Mouse (Mus musculus) cerebellum, adult 2 months (tissue): ENCODE data around the gene Igf1r. TPM values are rescaled to one million over a fixed set of nuclear protein-coding genes. Genes with fewer than 3 reads are reported as not detected.

Experiments used
- DNase-seq, 2 experiments: peaks; one replicate each; pipeline ENCODE4 v3.0.0; 2021
- H3K27ac ChIP-seq: fragments of 200-500 bp; 2 replicates; pipeline ENCODE4 v1.5.1; 2012; ENCODE audit warnings: low read length, control low read depth, inconsistent platforms; ENCODE audit not compliant: insufficient read depth
- H3K27me3 ChIP-seq: fragments of 200-500 bp; 2 replicates; pipeline ENCODE4 v1.6.1; 2012; ENCODE audit warnings: inconsistent platforms, mild to moderate bottlenecking, low read length, moderate library complexity; ENCODE audit not compliant: control insufficient read depth, insufficient read depth
- H3K4me1 ChIP-seq: fragments of 200-500 bp; 2 replicates; pipeline ENCODE4 v1.6.1; 2011; ENCODE audit warnings: low read length; ENCODE audit not compliant: control insufficient read depth, insufficient read depth
- H3K4me3 ChIP-seq: fragments of 200-500 bp; replicated peaks from 2 replicates; pipeline ENCODE3; 2011; ENCODE audit warnings: mild to moderate bottlenecking, low read depth, low read length, control low read depth; ENCODE audit not compliant: insufficient read depth
- CTCF ChIP-seq: fragments of 200-500 bp; IDR thresholded peaks from 2 replicates; pipeline ENCODE4 v1.5.1; 2011; ENCODE audit warnings: low read depth, mild to moderate bottlenecking, control low read depth, low read length, moderate library complexity, borderline replicate concordance; ENCODE audit not compliant: insufficient read depth
- POLR2A ChIP-seq: fragments of 200-500 bp; IDR thresholded peaks from 2 replicates; pipeline ENCODE4 v1.6.1; 2011; ENCODE audit warnings: low read length, control low read depth, borderline replicate concordance; ENCODE audit not compliant: insufficient read depth
- whole genome bisulfite sequencing: fragments of 180-500 bp; shearing (Covaris S2); methylation state at CpG from one replicate; pipeline ENCODE4 v1.1.7; 2018; 5-methylcytosine and 5-hydroxymethylcytosine counted together
- polyA plus RNA-seq: library from polyadenylated mRNA; depleted of rRNA; stranded (reverse); fragments of >200 nt; gene quantifications from 2 replicates; pipeline ENCODE4 v1.2.3, GENCODE M21; 2012

The Igf1r gene
- polyA plus RNA-seq, 1 experiment = 20.5 TPM

DNA sequence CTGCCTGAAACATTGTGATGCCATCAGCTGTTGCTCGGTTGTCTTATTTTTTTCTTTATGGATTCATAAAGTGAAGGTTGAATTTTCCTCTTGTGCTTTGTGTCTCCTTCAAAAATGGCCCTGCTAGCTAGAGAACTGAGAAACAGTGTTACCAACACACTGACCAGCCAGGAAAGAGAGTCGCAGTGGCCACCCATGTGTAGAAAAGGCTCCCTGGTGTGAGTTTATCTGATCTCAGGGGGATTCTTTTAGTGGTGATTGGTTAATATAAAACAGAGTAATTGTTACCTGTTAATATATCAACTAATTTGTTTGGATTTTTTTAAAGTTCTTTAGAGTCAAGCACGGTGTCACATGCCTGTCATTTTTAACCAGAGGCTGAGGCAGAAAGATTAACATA lies 33.2 kb upstream of the Igf1r start:
- TF ChIP-seq POLR2A (no peak), CTCF (no peak)
- Histone ChIP-seq H3K4me3 (no peak overlapping the region), H3K27me3 (no peaks in the 10 kb centered on the region; the same call in 1 of the 2 replicates), H3K4me1 (no peaks in the 10 kb centered on the region; the same call in 1 of the 2 replicates), H3K27ac (no peak overlapping the region)
- DNase-seq = no peak
- 69% methylated on average over 3 of the region's 3 CpGs for WGBS

GRCm38 (mm10) chr7:67924215-67924614 lies 28.4 kb upstream of the Igf1r start:
- no peak for TF ChIP-seq POLR2A
- TF ChIP-seq CTCF = no peak
- 75% methylated on average over 2 of the region's 2 CpGs for WGBS
- H3K4me3 ChIP-seq = no peak overlapping the region
- no peak for DNase-seq
- no peak overlapping the region for H3K27ac ChIP-seq
- no peaks in the 10 kb centered on the region; the same call in 1 of the 2 replicates for H3K27me3 ChIP-seq
- H3K4me1 ChIP-seq = no peaks in the 10 kb centered on the region

GRCm38 (mm10) chr7:67930132-67930531 lies 22.5 kb upstream of the Igf1r start:
- Histone ChIP-seq H3K4me1 (no peaks in the 10 kb centered on the region), H3K27me3 (no peaks in the 10 kb centered on the region; the same call in 1 of the 2 replicates), H3K4me3 (no peak overlapping the region), H3K27ac (no peak overlapping the region)
- DNase-seq = no peak
- WGBS = 89% methylated on average over 3 of the region's 3 CpGs
- no peak for TF ChIP-seq CTCF
- TF ChIP-seq POLR2A = no peak

GRCm38 (mm10) chr7:67936801-67937200 lies 15.8 kb upstream of the Igf1r start:
- Histone ChIP-seq H3K4me1 (no peaks in the 10 kb centered on the region), H3K27me3 (no peaks in the 10 kb centered on the region), H3K4me3 (no peak overlapping the region), H3K27ac (no peak overlapping the region)
- 71% methylated on average over 7 of the region's 7 CpGs for WGBS
- TF ChIP-seq POLR2A = no peak
- TF ChIP-seq CTCF = no peak
- no peak for DNase-seq

DNA sequence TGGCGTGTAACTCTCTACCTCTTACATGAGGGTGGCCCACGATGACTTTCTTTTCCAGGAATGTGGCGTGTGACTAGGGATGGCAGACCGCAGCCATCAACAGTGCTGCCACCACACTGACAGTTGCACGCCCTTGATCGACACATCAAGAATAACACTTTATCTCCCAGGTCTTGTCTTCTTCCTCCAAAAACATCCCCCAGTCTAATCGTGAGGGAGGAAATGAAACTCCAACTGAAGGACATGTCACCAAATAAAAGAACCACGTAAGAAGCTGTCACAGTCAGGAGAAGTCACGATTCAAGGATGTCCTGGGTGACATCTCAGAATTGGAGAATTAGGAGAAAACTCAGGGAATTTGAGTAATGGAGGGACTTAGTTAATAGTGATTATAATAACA lies 8.8 kb upstream of the Igf1r start:
- no peak for DNase-seq
- 88% methylated on average over 9 of the region's 9 CpGs for WGBS
- no peak for TF ChIP-seq POLR2A
- no peak for TF ChIP-seq CTCF
- Histone ChIP-seq H3K27me3 (no peaks in the 10 kb centered on the region), H3K27ac (no peak overlapping the region), H3K4me1 (no peaks in the 10 kb centered on the region), H3K4me3 (no peak overlapping the region)

DNA sequence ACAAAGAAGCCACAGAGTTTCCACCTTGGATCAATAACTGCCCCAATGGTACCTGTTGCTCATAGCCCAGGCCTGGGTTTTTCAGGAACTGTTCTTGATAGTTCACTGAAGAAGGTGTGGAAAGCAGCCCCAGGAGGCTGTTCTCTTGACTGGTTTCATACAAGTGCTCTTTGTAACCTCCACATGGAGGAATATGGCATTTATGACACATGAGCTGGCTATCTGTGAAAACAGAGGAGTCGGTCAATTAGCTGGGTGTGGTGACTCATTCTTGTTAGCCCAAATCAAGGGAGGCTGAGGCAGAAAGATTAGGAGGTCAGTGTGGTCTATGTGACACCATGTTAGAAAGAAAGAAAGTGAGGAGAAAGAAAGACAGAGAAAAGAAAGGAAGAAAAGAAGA lies 5.7 kb upstream of the Igf1r start:
- Histone ChIP-seq H3K27me3 (no peaks in the 10 kb centered on the region; the same call in 1 of the 2 replicates), H3K27ac (no peak overlapping the region), H3K4me3 (no peak overlapping the region), H3K4me1 (no peaks in the 10 kb centered on the region)
- WGBS = 92% methylated on average over 1 of the region's 1 CpGs
- TF ChIP-seq CTCF = no peak
- TF ChIP-seq POLR2A = no peak
- no peak for DNase-seq

DNA sequence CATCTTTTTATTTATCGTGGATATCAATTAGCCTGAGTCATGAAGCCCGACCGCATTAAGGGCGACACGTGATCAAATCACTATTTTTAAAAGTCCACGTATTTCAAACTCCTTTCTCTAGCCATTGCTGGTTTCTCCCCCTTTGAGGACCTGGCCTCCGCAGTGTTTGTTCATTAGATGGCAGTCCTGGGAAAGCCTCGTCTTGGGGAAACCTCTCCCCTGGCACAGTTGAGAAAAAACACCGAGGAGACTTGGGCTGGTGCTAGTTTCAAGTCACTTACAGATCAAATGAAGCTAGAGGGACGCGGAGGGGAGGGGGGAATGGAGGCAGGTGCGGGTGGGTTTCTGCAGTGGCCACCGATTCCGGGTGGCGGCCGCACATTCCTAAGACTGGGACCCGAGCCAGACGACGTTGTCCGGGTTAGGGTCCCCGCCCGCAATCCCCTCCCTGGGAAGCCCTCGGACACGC lies 2.2 kb upstream of the Igf1r start:
- H3K27ac ChIP-seq = no peak overlapping the region

GRCm38 (mm10) chr7:67950815-67951531 lies 1.7 kb upstream of the Igf1r start:
- Histone ChIP-seq H3K4me3 (peak overlapping the region; percentile 99), H3K27me3 (no peaks in the 10 kb centered on the region; the same call in 1 of the 2 replicates), H3K4me1 (no peaks in the 10 kb centered on the region), H3K27ac (peak overlapping the region; percentile 73)
- peak; percentile 55; the same call in 1 of the 2 replicates for TF ChIP-seq CTCF
- TF ChIP-seq POLR2A = no peak
- DNase-seq = peak; percentile 83 to 88
- WGBS = under 1% methylated on average over 71 of the region's 71 CpGs

More for the DNA sequence above, 2.2 kb upstream of the Igf1r start:
- DNase-seq = no peak
- WGBS = under 1% methylated on average over 24 of the region's 24 CpGs
- Histone ChIP-seq H3K4me3 (peak overlapping the region; percentile 99), H3K27me3 (no peaks in the 10 kb centered on the region; the same call in 1 of the 2 replicates), H3K4me1 (no peaks in the 10 kb centered on the region)
- no peak for TF ChIP-seq CTCF
- no peak for TF ChIP-seq POLR2A

GRCm38 (mm10) chr7:67951532-67952035 lies 1.0 kb upstream of the Igf1r start:
- under 1% methylated on average over 70 of the region's 73 CpGs for WGBS
- Histone ChIP-seq H3K4me1 (no peaks in the 10 kb centered on the region), H3K27me3 (no peaks in the 10 kb centered on the region; the same call in 1 of the 2 replicates), H3K4me3 (peak overlapping the region; percentile 100), H3K27ac (peak overlapping the region; percentile 100)
- TF ChIP-seq CTCF (no peak), POLR2A (no peak; the same call in 1 of the 2 replicates)
- peak; percentile 97 to 99 for DNase-seq
